Mouse (Mus musculus) forebrain, embryonic 16.5 days (tissue): ENCODE measurements at regions not wholly inside any gene's neighbourhood (a gene's known extent, or its start where the extent isn't known, plus 50 kb on each side); places are given as distances from the start of the nearest gene placed in this dataset.

Experiments
- ATAC-seq: fragments of 200-750 bp; cut with Nextera tagmentation; 2 replicates; pipeline ENCODE4 v1.8.0; 2017; ENCODE audit warnings: mild to moderate bottlenecking, moderate library complexity
- H3K27ac ChIP-seq: fragments of 300-500 bp; sonication (generic); 2 replicates; pipeline ENCODE4 v1.5.1; 2014; ENCODE audit warnings: low read length, control low read depth
- H3K27me3 ChIP-seq: fragments of 300-500 bp; sonication (generic); replicated peaks from 2 replicates; pipeline ENCODE4 v1.6.1; 2014; ENCODE audit warnings: low read length; ENCODE audit not compliant: control insufficient read depth, insufficient read depth
- H3K36me3 ChIP-seq: fragments of 300-500 bp; sonication (generic); 2 replicates; pipeline ENCODE4 v1.6.1; 2014; ENCODE audit not compliant: control insufficient read depth, insufficient read depth
- H3K4me1 ChIP-seq: fragments of 300-500 bp; sonication (generic); replicated peaks from 2 replicates; pipeline ENCODE4 v1.6.1; 2014; ENCODE audit warnings: low read length; ENCODE audit not compliant: control insufficient read depth, insufficient read depth
- H3K4me2 ChIP-seq: fragments of 300-500 bp; sonication (generic); 2 replicates; pipeline ENCODE4 v1.6.1; 2014; ENCODE audit warnings: mild to moderate bottlenecking, low read length, control low read depth
- H3K4me3 ChIP-seq: fragments of 300-500 bp; sonication (generic); replicated peaks from 2 replicates; pipeline ENCODE4 v1.5.1; 2014; ENCODE audit warnings: mild to moderate bottlenecking, low read length, control low read depth
- H3K9ac ChIP-seq: fragments of 300-500 bp; sonication (generic); replicated peaks from 2 replicates; pipeline ENCODE4 v1.6.1; 2014; ENCODE audit warnings: low read depth, low read length, control low read depth
- H3K9me3 ChIP-seq: fragments of 300-500 bp; sonication (generic); 2 replicates; pipeline ENCODE4 v1.6.1; 2016; ENCODE audit warnings: low read length; ENCODE audit not compliant: control insufficient read depth
- WGBS: fragments of 180-500 bp; shearing (Covaris S2); extraction: QIAGEN DNeasy Blood & Tissue Kit; methylation state at CpG from one replicate; pipeline ENCODE4 v1.1.7; 2014; 5-methylcytosine and 5-hydroxymethylcytosine counted together

DNA sequence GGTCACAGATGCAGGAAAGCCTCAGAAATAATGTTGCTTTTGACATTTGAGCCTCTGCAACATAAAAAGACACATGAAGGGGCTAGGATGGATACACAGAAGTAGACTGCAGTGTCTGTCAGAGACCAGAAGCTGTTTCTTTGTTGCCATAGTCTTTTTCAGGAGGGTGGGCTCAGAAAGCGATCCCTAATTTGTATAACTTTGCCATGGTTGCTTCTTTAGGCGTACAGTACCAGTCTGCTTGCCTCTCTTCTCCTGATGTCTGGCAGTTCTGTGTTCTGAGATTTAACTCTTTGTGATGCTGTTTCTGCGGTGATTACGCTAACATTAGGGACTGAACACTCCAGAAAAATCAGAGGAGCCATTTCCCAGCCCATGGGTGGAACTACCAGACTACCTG, 58.8 kb upstream of the Frmd4a start:
- no peak overlapping the region for H3K4me3 ChIP-seq
- peaks cover 14% of the 10 kb centered on the region for H3K4me1 ChIP-seq
- H3K9ac ChIP-seq = 0 out of 2 replicates have a peak overlapping the region, but pooled peaks have one; percentile 5
- no peaks in the 10 kb centered on the region for H3K36me3 ChIP-seq
- peak overlapping the region; percentile 90 for H3K27ac ChIP-seq
- peak overlapping the region; percentile 38; the same call in 1 of the 2 replicates for H3K4me2 ChIP-seq
- no peaks in the 10 kb centered on the region for H3K9me3 ChIP-seq
- no peaks in the 10 kb centered on the region for H3K27me3 ChIP-seq
- 41% methylated on average over 4 of the region's 4 CpGs for whole genome bisulfite sequencing
- ATAC-seq = peak; percentile 81

GRCm38 (mm10) chr2:3959181-3959580, 58.3 kb upstream of the Frmd4a start:
- H3K9me3 ChIP-seq = no peaks in the 10 kb centered on the region
- no peaks in the 10 kb centered on the region for H3K36me3 ChIP-seq
- ATAC-seq = peak; percentile 86
- peaks cover 14% of the 10 kb centered on the region for H3K4me1 ChIP-seq
- no peak overlapping the region for H3K4me3 ChIP-seq
- H3K27ac ChIP-seq = peak overlapping the region; percentile 90
- H3K27me3 ChIP-seq = no peaks in the 10 kb centered on the region
- H3K9ac ChIP-seq = no peak overlapping the region
- no peak overlapping the region for H3K4me2 ChIP-seq
- 39% methylated on average over 1 of the region's 1 CpGs for WGBS

DNA sequence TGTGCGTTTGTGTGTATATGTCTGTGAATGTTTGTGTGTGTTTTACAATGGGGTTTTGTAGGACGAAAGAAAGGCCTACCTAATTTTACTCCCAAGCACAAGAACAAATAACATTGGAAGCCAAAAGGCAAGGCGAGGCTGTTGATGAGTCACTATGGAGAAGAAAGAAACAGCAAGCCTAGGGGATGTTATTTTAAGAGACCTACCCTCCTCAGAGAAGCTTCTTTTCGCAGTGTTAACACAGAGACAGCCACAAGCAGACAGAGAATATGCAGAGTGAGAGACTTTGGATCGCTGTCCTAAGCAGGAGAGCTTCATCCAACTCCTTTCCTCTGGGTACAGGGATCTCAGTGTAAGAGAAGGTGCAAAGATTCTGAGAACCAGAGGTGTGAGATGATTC, 57.3 kb upstream of the Frmd4a start:
- Histone ChIP-seq H3K27me3 (no peaks in the 10 kb centered on the region), H3K4me2 (no peak overlapping the region), H3K4me3 (no peak overlapping the region), H3K9ac (no peak overlapping the region), H3K4me1 (peaks cover 14% of the 10 kb centered on the region), H3K27ac (peak overlapping the region; percentile 26; the same call in 1 of the 2 replicates), H3K36me3 (no peaks in the 10 kb centered on the region), H3K9me3 (no peaks in the 10 kb centered on the region)
- ATAC-seq = no peak
- WGBS = 81% methylated on average over 5 of the region's 5 CpGs

- H3K36me3 ChIP-seq = no peaks in the 10 kb centered on the region
- H3K9me3 ChIP-seq = no peaks in the 10 kb centered on the region
- H3K27me3 ChIP-seq = no peaks in the 10 kb centered on the region
- no peak overlapping the region for H3K9ac ChIP-seq
- H3K4me1 ChIP-seq = peaks cover under 1% of the 10 kb centered on the region
- peak; percentile 100 for ATAC-seq
- no peak overlapping the region for H3K4me3 ChIP-seq
- WGBS = 88% methylated on average over 4 of the region's 4 CpGs
- H3K27ac ChIP-seq = no peak overlapping the region
- no peak overlapping the region for H3K4me2 ChIP-seq
These were observed 53.2 kb upstream of the Frmd4a start for GRCm38 (mm10) chr2:3964351-3964750.
